ENCODE assay signal across 13 mouse cellular contexts in the genomic region with DNA sequence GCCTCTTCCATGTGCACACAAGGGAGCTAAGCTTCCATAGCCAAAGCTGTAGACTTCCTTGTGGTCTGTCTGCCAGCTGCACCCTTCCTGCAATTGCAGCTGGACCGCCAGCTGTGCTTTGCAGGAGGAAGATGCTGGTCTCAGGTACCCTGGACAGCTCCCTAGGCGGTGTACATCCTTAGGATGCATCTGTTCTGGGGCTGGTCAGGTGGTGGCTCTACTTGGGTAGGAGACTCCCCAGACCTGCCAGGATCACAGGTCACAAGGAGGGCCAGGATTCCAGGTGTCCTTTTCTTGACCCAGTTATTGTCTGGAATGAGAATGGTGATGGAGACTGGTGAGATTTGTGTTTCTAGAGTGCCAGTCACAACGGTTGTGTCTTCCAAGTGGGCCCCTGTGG. TPM values are rescaled to one million over a fixed set of nuclear protein-coding genes. Genes with fewer than 3 reads are reported as not detected.
A peak's percentile ranks its signal among the peaks of the same experiment; 100 is the strongest.
DNase-seq lines count a peak whose midpoint lies in the region; ATAC-seq and TF ChIP-seq lines count a peak whose summit lies in the region.
"Had no signal": no experiment of that assay in that cellular context is flagged by ENCODE, and none has a peak within 500 bp of the region (broad histone marks: within the 10 kb centered on the region; RNA-seq: fewer than 3 reads in every experiment).

No protein-coding gene starts in this region.

- H3K4me2 ChIP-seq in forebrain, embryonic 11.5 days (ENCODE audit: low read depth, low read length, severe bottlenecking) = no peak overlapping the region
- H3K4me2 ChIP-seq in forebrain, embryonic 13.5 days = no peak overlapping the region
- H3K4me2 ChIP-seq in midbrain, embryonic 15.5 days = no peak overlapping the region
- no peak overlapping the region for H3K4me2 ChIP-seq in hindbrain, embryonic 14.5 days (replicated peaks)
- H3K4me2 ChIP-seq in lung, postnatal 0 days (replicated peaks; ENCODE audit: low read depth, low read length) = no peak overlapping the region
- H3K4me2 ChIP-seq: heart, embryonic 15.5 days; neural tube, embryonic 13.5 days had no signal

- H3K9me3 ChIP-seq in forebrain, embryonic 11.5 days (ENCODE audit: control insufficient read depth, low read length) = no peaks in the 10 kb centered on the region
- H3K9me3 ChIP-seq in forebrain, embryonic 13.5 days (replicated peaks) = no peaks in the 10 kb centered on the region
- H3K9me3 ChIP-seq in midbrain, embryonic 10.5 days (replicated peaks) = no peaks in the 10 kb centered on the region
- no peaks in the 10 kb centered on the region for H3K9me3 ChIP-seq in midbrain, embryonic 15.5 days
- no peaks in the 10 kb centered on the region for H3K9me3 ChIP-seq in hindbrain, embryonic 14.5 days (ENCODE audit: control insufficient read depth, low read length)
- H3K9me3 ChIP-seq in lung, postnatal 0 days (ENCODE audit: low read length) = no peaks in the 10 kb centered on the region
- H3K9me3 ChIP-seq: heart, embryonic 15.5 days; neural tube, embryonic 13.5 days had no signal

- no peak for TF ChIP-seq EP300 in lung, postnatal 0 days (IDR thresholded peaks at IDR 0.05)

- H3K4me1 ChIP-seq in forebrain, embryonic 11.5 days (replicated peaks; ENCODE audit: control insufficient read depth, insufficient read depth, low read length) = peaks cover 9% of the 10 kb centered on the region; the same call in 1 of the 2 replicates
- H3K4me1 ChIP-seq in forebrain, embryonic 13.5 days = peaks cover 19% of the 10 kb centered on the region
- H3K4me1 ChIP-seq in midbrain, embryonic 10.5 days = peaks cover 25% of the 10 kb centered on the region
- peaks cover 23% of the 10 kb centered on the region for H3K4me1 ChIP-seq in midbrain, embryonic 15.5 days
- H3K4me1 ChIP-seq in hindbrain, embryonic 14.5 days (replicated peaks; ENCODE audit: control insufficient read depth, insufficient read depth, low read length) = no peaks in the 10 kb centered on the region; the same call in 1 of the 2 replicates
- no peaks in the 10 kb centered on the region for H3K4me1 ChIP-seq in lung, postnatal 0 days (ENCODE audit: insufficient read depth, low read depth, low read length)

- no peak overlapping the region for H3K4me3 ChIP-seq in forebrain, embryonic 11.5 days (ENCODE audit: low read depth, low read length)
- no peak overlapping the region for H3K4me3 ChIP-seq in forebrain, embryonic 13.5 days
- H3K4me3 ChIP-seq in midbrain, embryonic 10.5 days = no peak overlapping the region
- H3K4me3 ChIP-seq in midbrain, embryonic 15.5 days = no peak overlapping the region
- H3K4me3 ChIP-seq in hindbrain, embryonic 14.5 days (replicated peaks; ENCODE audit: low read length) = no peak overlapping the region
- no peak overlapping the region for H3K4me3 ChIP-seq in lung, postnatal 0 days (ENCODE audit: low read depth, low read length)
- H3K4me3 ChIP-seq: heart, embryonic 15.5 days; neural tube, embryonic 13.5 days had no signal

- no peak for TF ChIP-seq CTCF in lung, postnatal 0 days (IDR thresholded peaks at IDR 0.05)

- H3K27ac ChIP-seq in forebrain, embryonic 11.5 days (ENCODE audit: low read depth, low read length) = no peak overlapping the region
- H3K27ac ChIP-seq in forebrain, embryonic 13.5 days = no peak overlapping the region
- no peak overlapping the region for H3K27ac ChIP-seq in midbrain, embryonic 10.5 days (replicated peaks)
- H3K27ac ChIP-seq in midbrain, embryonic 15.5 days = no peak overlapping the region
- H3K27ac ChIP-seq in hindbrain, embryonic 14.5 days = no peak overlapping the region
- H3K27ac ChIP-seq in lung, postnatal 0 days (ENCODE audit: low read length) = no peak overlapping the region
- H3K27ac ChIP-seq: heart, embryonic 15.5 days; neural tube, embryonic 13.5 days had no signal

- no peaks in the 10 kb centered on the region for H3K36me3 ChIP-seq in forebrain, embryonic 11.5 days (ENCODE audit: control insufficient read depth, insufficient read depth, low read length)
- no peaks in the 10 kb centered on the region for H3K36me3 ChIP-seq in forebrain, embryonic 13.5 days (ENCODE audit: poor library complexity, severe bottlenecking)
- no peaks in the 10 kb centered on the region for H3K36me3 ChIP-seq in midbrain, embryonic 10.5 days
- no peaks in the 10 kb centered on the region for H3K36me3 ChIP-seq in midbrain, embryonic 15.5 days (replicated peaks)
- H3K36me3 ChIP-seq in hindbrain, embryonic 14.5 days (replicated peaks; ENCODE audit: control insufficient read depth, insufficient read depth) = no peaks in the 10 kb centered on the region
- no peaks in the 10 kb centered on the region for H3K36me3 ChIP-seq in lung, postnatal 0 days (ENCODE audit: insufficient read depth, low read length)
- H3K36me3 ChIP-seq: heart, embryonic 15.5 days; neural tube, embryonic 13.5 days had no signal

- no peak for ATAC-seq in forebrain, embryonic 11.5 days (replicated peaks; ENCODE audit: low FRiP score)
- no peak for ATAC-seq in forebrain, embryonic 13.5 days
- ATAC-seq in midbrain, embryonic 15.5 days (replicated peaks) = no peak
- ATAC-seq in hindbrain, embryonic 14.5 days (ENCODE audit: low FRiP score) = no peak
- no peak for ATAC-seq in lung, postnatal 0 days
- ATAC-seq: inflammation-experienced regulatory T-cells, adult 6 months; Patski had no signal

- H3K27me3 ChIP-seq in forebrain, embryonic 11.5 days (ENCODE audit: control insufficient read depth, insufficient read depth, low read length) = peaks cover 45% of the 10 kb centered on the region
- peaks cover 65% of the 10 kb centered on the region for H3K27me3 ChIP-seq in forebrain, embryonic 13.5 days
- H3K27me3 ChIP-seq in midbrain, embryonic 10.5 days (ENCODE audit: low read depth, poor library complexity, severe bottlenecking) = peaks cover 76% of the 10 kb centered on the region
- peaks cover 30% of the 10 kb centered on the region for H3K27me3 ChIP-seq in midbrain, embryonic 15.5 days (replicated peaks)
- peaks cover 48% of the 10 kb centered on the region for H3K27me3 ChIP-seq in hindbrain, embryonic 14.5 days (ENCODE audit: control insufficient read depth, insufficient read depth, low read length)
- H3K27me3 ChIP-seq in lung, postnatal 0 days (replicated peaks; ENCODE audit: insufficient read depth, low read length) = peaks cover 50% of the 10 kb centered on the region

- peak; percentile 55 for DNase-seq in forebrain, embryonic 11.5 days (ENCODE audit: low spot score)
- DNase-seq in midbrain, embryonic 10.5 days (ENCODE audit: low spot score) = peak; percentile 13
- DNase-seq in embryo, embryonic 9.5 days (ENCODE audit: extremely low spot score) = peak; percentile 25
- DNase-seq in testis, postnatal 10 days (ENCODE audit: low spot score) = peak; percentile 50
- no peak for DNase-seq in hindbrain, embryonic 14.5 days (ENCODE audit: low spot score)
- DNase-seq in lung, postnatal 0 days (ENCODE audit: low spot score) = no peak
- DNase-seq: right cerebral cortex, postnatal 25 days had no signal

- H3K9ac ChIP-seq in forebrain, embryonic 11.5 days (ENCODE audit: low read length) = no peak overlapping the region
- H3K9ac ChIP-seq in forebrain, embryonic 13.5 days = no peak overlapping the region
- H3K9ac ChIP-seq in midbrain, embryonic 15.5 days = no peak overlapping the region
- no peak overlapping the region for H3K9ac ChIP-seq in hindbrain, embryonic 14.5 days
- no peak overlapping the region for H3K9ac ChIP-seq in lung, postnatal 0 days (replicated peaks; ENCODE audit: low read depth)
- H3K9ac ChIP-seq: heart, embryonic 15.5 days; neural tube, embryonic 13.5 days had no signal

- 38% methylated on average over 3 of the region's 3 CpGs for WGBS in forebrain, embryonic 11.5 days
- WGBS in forebrain, embryonic 13.5 days = 38% methylated on average over 3 of the region's 3 CpGs
- WGBS in midbrain, embryonic 10.5 days = 43% methylated on average over 3 of the region's 3 CpGs
- 39% methylated on average over 3 of the region's 3 CpGs for WGBS in midbrain, embryonic 15.5 days
- 32% methylated on average over 3 of the region's 3 CpGs for WGBS in hindbrain, embryonic 14.5 days
- 38% methylated on average over 3 of the region's 3 CpGs for WGBS in lung, postnatal 0 days

RNA-seq across cellular contexts. Expression of a gene that starts 3.6 kb away (rescaled TPM):
- 0.36 and 0.72 TPM in 2 replicates for polyA plus RNA-seq in forebrain, embryonic 11.5 days (2014; fragmentation: Nextera tagmentation; extraction: Ambion mirVana)
- 1.2 and 1.7 TPM in 2 replicates for polyA plus RNA-seq in forebrain, embryonic 13.5 days (2015; fragmentation: Nextera tagmentation; extraction: Ambion mirVana)
- 0.28 and 0.40 TPM in 2 replicates for polyA plus RNA-seq in midbrain, embryonic 10.5 days (2016; fragmentation: Nextera tagmentation; extraction: Ambion mirVana)
- polyA plus RNA-seq in midbrain, embryonic 15.5 days (2015; fragmentation: Nextera tagmentation; extraction: Ambion mirVana) = 7.7 and 8.8 TPM in 2 replicates
- 7.0 and 7.7 TPM in 2 replicates for polyA plus RNA-seq in hindbrain, embryonic 14.5 days (2014; fragmentation: Nextera tagmentation; extraction: Ambion mirVana)
- polyA plus RNA-seq in lung, postnatal 0 days (2015; fragmentation: Nextera tagmentation; extraction: Ambion mirVana) = 0.02 and 0.29 TPM in 2 replicates
- polyA plus RNA-seq: inflammation-experienced regulatory T-cells, adult 6 months; Patski had no signal

Comparison
In these comparisons a context has a peak if more than half of its experiments do, and no peak if none do; other contexts are left out.
1. DNase-seq: peak in forebrain, embryonic 11.5 days (single experiment), midbrain, embryonic 10.5 days (single experiment), embryo, embryonic 9.5 days (single experiment) and testis, postnatal 10 days (single experiment); none in hindbrain, embryonic 14.5 days (single experiment) and lung, postnatal 0 days (single experiment).